Mouse (Mus musculus): ENCODE results near the gene Sfxn4.

DNA sequence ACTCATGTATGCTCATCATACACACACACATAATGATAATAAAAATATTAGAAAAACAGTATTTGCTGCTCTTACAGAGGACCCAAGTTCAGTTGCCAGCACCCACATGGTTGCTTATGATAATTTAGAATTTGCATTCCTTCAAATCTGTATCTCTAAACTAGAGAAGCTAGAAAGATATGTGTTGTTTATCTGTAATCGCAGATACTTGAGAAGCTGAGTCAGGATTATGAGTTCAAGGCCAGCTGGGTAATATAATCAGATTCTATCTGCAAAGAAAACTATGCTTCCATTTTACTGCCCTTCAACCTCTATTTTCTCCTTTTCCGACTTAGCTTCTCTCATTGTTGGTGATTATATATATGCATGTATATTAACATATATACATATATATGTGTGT lies 63.9 kb downstream of the Sfxn4 start:
- TF ChIP-seq GATA1 (IDR thresholded peaks at IDR 0.05; ENCODE audit: borderline replicate concordance, low read length) (no peak), CTCF (IDR thresholded peaks at IDR 0.05; ENCODE audit: low read depth, low read length) (no peak), TAL1 (conservative IDR thresholded peaks at IDR 0.05; ENCODE audit: low read depth, low read length) (no peak)

Data from G1E (cell line).